ENCODE assay signal across 10 mouse cellular contexts in genomic region chr6:77979241-77979961, GRCm38 (mm10). TPM values are rescaled to one million over a fixed set of nuclear protein-coding genes. Genes with fewer than 3 reads are reported as not detected.
DNase-seq lines count a peak whose midpoint lies in the region; ATAC-seq and TF ChIP-seq lines count a peak whose summit lies in the region.
"Had no signal": no experiment of that assay in that cellular context is flagged by ENCODE, and none has a peak within 500 bp of the region (broad histone marks: within the 10 kb centered on the region; RNA-seq: fewer than 3 reads in every experiment).

Gene Ctnna2, minus strand, starts transcription at chr6:77979699.

- no peak within 1 kb of the TSS for H3K27ac ChIP-seq in ES-E14 (ENCODE audit: insufficient read depth, low read depth, low read length, poor library complexity, severe bottlenecking)
- H3K27ac ChIP-seq in cerebellum, adult 2 months (ENCODE audit: insufficient read depth, low read length), result peak within 1 kb of the TSS; percentile 91
- peak within 1 kb of the TSS; percentile 93 for H3K27ac ChIP-seq in forebrain, postnatal 0 days (ENCODE audit: low read depth, low read length)
- peak within 1 kb of the TSS; percentile 97 for H3K27ac ChIP-seq in layer of hippocampus, adult 2 months
- no peak within 1 kb of the TSS for H3K27ac ChIP-seq in liver, embryonic 16.5 days (ENCODE audit: low read length)

- peak within 1 kb of the TSS; percentile 52; the same call in 1 of the 2 replicates for H3K9ac ChIP-seq in ES-E14 (ENCODE audit: insufficient read depth, low read depth, low read length, poor library complexity, severe bottlenecking)
- H3K9ac ChIP-seq in forebrain, postnatal 0 days, result peak within 1 kb of the TSS; percentile 85
- no peak within 1 kb of the TSS for H3K9ac ChIP-seq in liver, embryonic 16.5 days (ENCODE audit: low read depth, low read length)

- under 1% methylated on average over 55 of the region's 58 CpGs for WGBS in cerebellum, adult 2 months
- WGBS in forebrain, postnatal 0 days, result under 1% methylated on average over 52 of the region's 58 CpGs
- WGBS in liver, embryonic 16.5 days (ENCODE audit: insufficient replicate concordance), result under 1% methylated on average over 29 of the region's 58 CpGs

- peak within 1 kb of the TSS; percentile 56 for H3K4me2 ChIP-seq in forebrain, postnatal 0 days (ENCODE audit: low read depth)
- peak within 1 kb of the TSS; percentile 52 for H3K4me2 ChIP-seq in liver, embryonic 16.5 days (ENCODE audit: low read depth, low read length)

- DNase-seq in ES-E14 (ENCODE audit: low read depth, low spot score), result peak; percentile 85
- peak; percentile 98 to 99 for DNase-seq in cerebellum, adult 2 months
- DNase-seq in forebrain, postnatal 0 days, result peak; percentile 98
- DNase-seq in layer of hippocampus, adult 2 months (ENCODE audit: low spot score in 2 of 2), result peak; percentile 96
- DNase-seq in ovary, postnatal 14 days (ENCODE audit: low spot score), result peak; percentile 55
- peak; percentile 30 for DNase-seq in urinary bladder, adult 2 months (ENCODE audit: low spot score)

- peak within 1 kb of the TSS; percentile 78 to 81 for H3K4me3 ChIP-seq in ES-E14 (ENCODE audit: insufficient read depth in 1 of 2, low read depth in 1 of 2, low read length in 2 of 2, poor library complexity in 1 of 2, severe bottlenecking in 1 of 2)
- H3K4me3 ChIP-seq in cerebellum, adult 2 months (replicated peaks; ENCODE audit: insufficient read depth, low read depth, low read length), result peak within 1 kb of the TSS; percentile 78
- H3K4me3 ChIP-seq in forebrain, postnatal 0 days (ENCODE audit: low read depth, low read length), result peak within 1 kb of the TSS; percentile 79
- peak within 1 kb of the TSS; percentile 82 for H3K4me3 ChIP-seq in layer of hippocampus, adult 2 months
- peak within 1 kb of the TSS; percentile 22 for H3K4me3 ChIP-seq in liver, embryonic 16.5 days (ENCODE audit: low read depth, low read length)

- no peaks in the 10 kb centered on the region for H3K36me3 ChIP-seq in ES-E14 (ENCODE audit: control insufficient read depth, insufficient read depth, low read length, poor library complexity, severe bottlenecking)
- H3K36me3 ChIP-seq in forebrain, postnatal 0 days (ENCODE audit: insufficient read depth), result no peaks in the 10 kb centered on the region
- no peaks in the 10 kb centered on the region for H3K36me3 ChIP-seq in liver, embryonic 16.5 days (ENCODE audit: control insufficient read depth, insufficient read depth)

- peak; percentile 96 for ATAC-seq in forebrain, postnatal 0 days
- ATAC-seq in hematopoietic stem cell, adult 5-6 weeks (replicated peaks in 1 of 2; ENCODE audit: insufficient read depth in 1 of 2, low FRiP score in 2 of 2, low TSS enrichment in 1 of 2, low read depth in 1 of 2, poor library complexity in 2 of 2, severe bottlenecking in 2 of 2), result peak; percentile 21 to 42; a peak in 2 of 4 replicates
- ATAC-seq in liver, embryonic 16.5 days (ENCODE audit: low read depth), result no peak

- H3K9me3 ChIP-seq in ES-E14 (ENCODE audit: control insufficient read depth, insufficient read depth, low read depth, low read length), result no peaks in the 10 kb centered on the region
- no peaks in the 10 kb centered on the region for H3K9me3 ChIP-seq in forebrain, postnatal 0 days (ENCODE audit: low read length)
- no peaks in the 10 kb centered on the region for H3K9me3 ChIP-seq in liver, embryonic 16.5 days (replicated peaks; ENCODE audit: control insufficient read depth, low read length)

- no peaks in the 10 kb centered on the region for H3K4me1 ChIP-seq in ES-E14 (ENCODE audit: control insufficient read depth in 2 of 2, insufficient read depth in 2 of 2, low read length in 2 of 2, poor library complexity in 1 of 2)
- H3K4me1 ChIP-seq in cerebellum, adult 2 months (ENCODE audit: control insufficient read depth, insufficient read depth, low read length), result peaks cover 2% of the 10 kb centered on the region; the same call in 1 of the 2 replicates
- peaks cover 23% of the 10 kb centered on the region for H3K4me1 ChIP-seq in forebrain, postnatal 0 days (ENCODE audit: insufficient read depth)
- no peaks in the 10 kb centered on the region for H3K4me1 ChIP-seq in liver, embryonic 16.5 days (ENCODE audit: control insufficient read depth, low read depth, low read length)

- in situ Hi-C loops in ES-E14 (cut with MboI; ENCODE audit: low sequenced_read_pairs in 2 of 2, unreplicated experiment in 2 of 2), result no loop called here

- peak; percentile 58; the same call in 1 of the 2 replicates for TF ChIP-seq POLR2A in cerebellum, adult 2 months (IDR thresholded peaks at IDR 0.05; ENCODE audit: borderline replicate concordance, insufficient read depth, low read length)

- peak; percentile 42; the same call in 1 of the 2 replicates for TF ChIP-seq CTCF in cerebellum, adult 2 months (IDR thresholded peaks at IDR 0.05; ENCODE audit: borderline replicate concordance, insufficient read depth, low read depth, low read length)
- peak; percentile 71 for TF ChIP-seq CTCF in forebrain, postnatal 0 days (IDR thresholded peaks at IDR 0.05; ENCODE audit: low read depth)
- TF ChIP-seq CTCF in layer of hippocampus, adult 2 months (conservative IDR thresholded peaks at IDR 0.05), result peak; percentile 82

- H3K27me3 ChIP-seq in cerebellum, adult 2 months (ENCODE audit: control insufficient read depth, insufficient read depth, low read length), result no peaks in the 10 kb centered on the region; the same call in 1 of the 2 replicates
- H3K27me3 ChIP-seq in forebrain, postnatal 0 days (ENCODE audit: insufficient read depth, low read length), result no peaks in the 10 kb centered on the region
- H3K27me3 ChIP-seq in liver, embryonic 16.5 days (ENCODE audit: control insufficient read depth, insufficient read depth, low read depth, low read length), result peaks cover 2% of the 10 kb centered on the region; the same call in 1 of the 2 replicates
- H3K27me3 ChIP-seq: CH12.LX had no signal

TF ChIP-seq in ES-E14, 5 proteins besides CTCF, POLR2A, EP300 and RAD21:
- TF ChIP-seq ZC3H11A (IDR thresholded peaks at IDR 0.05; ENCODE audit: borderline replicate concordance, low read depth, low read length) (no peak), HCFC1 (IDR thresholded peaks at IDR 0.05; ENCODE audit: borderline replicate concordance, insufficient read depth, low read length) (no peak), MAFK (IDR thresholded peaks at IDR 0.05; ENCODE audit: insufficient read depth, low read depth, low read length) (no peak), ZNF384 (IDR thresholded peaks at IDR 0.05; ENCODE audit: low read depth, low read length) (no peak), CHD2 (IDR thresholded peaks at IDR 0.05; ENCODE audit: low read depth, low read length) (no peak)

RNA-seq across cellular contexts. Expression of gene Ctnna2, which starts in this region (rescaled TPM):
- 0.22 and 0.74 TPM in 2 replicates for total RNA-seq in ES-E14 (2012; rRNA removed)
- 48.0 and 49.2 TPM in 2 replicates for polyA plus RNA-seq in cerebellum, adult 2 months (2012; rRNA removed)
- 207 and 243 TPM in 2 replicates for total RNA-seq in forebrain, postnatal 0 days (2014; rRNA removed)
- polyA plus RNA-seq in forebrain, postnatal 0 days (2015; fragmentation: Nextera tagmentation; extraction: Ambion mirVana), result 77.5 and 91.5 TPM in 2 replicates
- not detected in 2 replicates for total RNA-seq in hematopoietic stem cell, adult 5-6 weeks (2017)
- 10 to 100 TPM; 91.4 to 91.7 TPM for total RNA-seq in layer of hippocampus, adult 2 months (2021)
- polyA plus RNA-seq in liver, embryonic 16.5 days (2015; fragmentation: Nextera tagmentation; extraction: Ambion mirVana), result 0.11 and 0.12 TPM in 2 replicates
- 0.07 and 0.12 TPM in 2 replicates for polyA plus RNA-seq in urinary bladder, adult 2 months (2012; rRNA removed)
- total RNA-seq: CH12.LX; neutrophil, adult 5-6 weeks had no signal

Comparison
In these comparisons a context has a peak if more than half of its experiments do, and no peak if none do; other contexts are left out.
1. RNA of gene Ctnna2 (total RNA-seq): 207 to 243 TPM in forebrain, postnatal 0 days and 91.4 to 91.7 TPM in layer of hippocampus, adult 2 months; 0.22 to 0.74 TPM in ES-E14 and not detected in hematopoietic stem cell, adult 5-6 weeks; every median in the first group is over 10 times any median in the second.
2. RNA of gene Ctnna2 (polyA plus RNA-seq): 77.5 to 91.5 TPM in forebrain, postnatal 0 days and 48.0 to 49.2 TPM in cerebellum, adult 2 months; 0.11 to 0.12 TPM in liver, embryonic 16.5 days and 0.07 to 0.12 TPM in urinary bladder, adult 2 months; every median in the first group is over 10 times any median in the second.
3. Peak in DNase-seq, H3K4me3 ChIP-seq and H3K9ac ChIP-seq in ES-E14; RNA of the gene not detected or under 1 TPM.
4. Peak in ATAC-seq in hematopoietic stem cell, adult 5-6 weeks; RNA of the gene not detected or under 1 TPM.
5. Peak in DNase-seq in urinary bladder, adult 2 months; RNA of the gene not detected or under 1 TPM.
6. DNase-seq: peak in every context shown above with its lines; median percentile 98 in cerebellum, adult 2 months; 98 in forebrain, postnatal 0 days; 96 in layer of hippocampus, adult 2 months; 85 in ES-E14; 55 in ovary, postnatal 14 days; 30 in urinary bladder, adult 2 months.
7. H3K27ac ChIP-seq: peak in cerebellum, adult 2 months (single experiment), forebrain, postnatal 0 days (single experiment) and layer of hippocampus, adult 2 months (single experiment); none in ES-E14 (single experiment) and liver, embryonic 16.5 days (single experiment).
8. H3K4me3 ChIP-seq: peak in every context shown above with its lines; median percentile 82 in layer of hippocampus, adult 2 months; 80 in ES-E14; 79 in forebrain, postnatal 0 days; 78 in cerebellum, adult 2 months; 22 in liver, embryonic 16.5 days.
9. Peak in every context shown above with its lines, with median percentiles within 50 percentile points of each other: CTCF ChIP-seq.